Mouse (Mus musculus) midbrain, embryonic 10.5 days (tissue): ENCODE results near the gene Tmem238. TPM values are rescaled to one million over a fixed set of nuclear protein-coding genes. Genes with fewer than 3 reads are reported as not detected.

ENCODE experiments used
- DNase-seq: peaks from one replicate; pipeline ENCODE4 v3.0.0-alpha.2; 2017; ENCODE audit warnings: low spot score
- H3K27ac ChIP-seq: fragments of 300-500 bp; sonication (generic); replicated peaks from 2 replicates; pipeline ENCODE4 v1.5.1; 2016; ENCODE audit warnings: mild to moderate bottlenecking
- H3K27me3 ChIP-seq: fragments of 300-500 bp; sonication (generic); 2 replicates; pipeline ENCODE4 v1.6.1; 2016; ENCODE audit warnings: low read depth, mild to moderate bottlenecking; ENCODE audit not compliant: poor library complexity, severe bottlenecking
- H3K36me3 ChIP-seq: fragments of 300-500 bp; sonication (generic); 2 replicates; pipeline ENCODE4 v1.6.1; 2016; ENCODE audit warnings: mild to moderate bottlenecking, moderate library complexity
- H3K4me1 ChIP-seq: fragments of 300-500 bp; sonication (generic); 2 replicates; pipeline ENCODE4 v1.6.1; 2016
- H3K4me3 ChIP-seq: fragments of 300-500 bp; sonication (generic); 2 replicates; pipeline ENCODE4 v1.5.1; 2016; ENCODE audit warnings: mild to moderate bottlenecking, moderate library complexity
- H3K9me3 ChIP-seq: fragments of 300-500 bp; sonication (generic); replicated peaks from 2 replicates; pipeline ENCODE4 v1.6.1; 2016; ENCODE audit warnings: mild to moderate bottlenecking
- WGBS: fragments of 180-500 bp; shearing (Covaris S2); methylation state at CpG from one replicate; pipeline ENCODE4 v1.1.7; 2016; 5-methylcytosine and 5-hydroxymethylcytosine counted together
- polyA plus RNA-seq: library from polyadenylated mRNA; unstranded; fragments of >200 nt; fragmentation: Nextera tagmentation; extraction: Ambion mirVana; gene quantifications from 2 replicates; pipeline ENCODE4 v1.2.1, GENCODE M21; 2016

Tmem238 gene
- polyA plus RNA-seq, 1 experiment from 2014 or later: 3.4 TPM

- Histone ChIP-seq H3K27ac (no peak within 1 kb of the TSS; the same call in 1 of the 2 replicates), H3K4me3 (no peak within 1 kb of the TSS), H3K36me3 (no peaks in the 10 kb centered on the region), H3K27me3 (peaks cover 53% of the 10 kb centered on the region), H3K4me1 (peaks cover 28% of the 10 kb centered on the region), H3K9me3 (no peaks in the 10 kb centered on the region)
- DNase-seq: no peak
- WGBS: 81% methylated on average over 2 of the region's 2 CpGs
These were observed 6.7 kb downstream of the Tmem238 start, which contains the start of the genes Il11 and Tmem190 for GRCm38 (mm10) chr7:4782759-4783158. Gene Il11 (minus strand): TSS chr7:4782859. Gene Tmem190 (plus strand): TSS chr7:4782937.

- no peak overlapping the region for H3K4me3 ChIP-seq
- WGBS: 65% methylated on average over 3 of the region's 3 CpGs
- no peak for DNase-seq
- no peak overlapping the region for H3K27ac ChIP-seq
- H3K9me3 ChIP-seq: no peaks in the 10 kb centered on the region
- no peaks in the 10 kb centered on the region for H3K36me3 ChIP-seq
- H3K4me1 ChIP-seq: peaks cover 35% of the 10 kb centered on the region
- peaks cover 53% of the 10 kb centered on the region for H3K27me3 ChIP-seq
These were observed 7.3 kb downstream of the Tmem238 start for GRCm38 (mm10) chr7:4782130-4782529.

- H3K27ac ChIP-seq: 0 out of 2 replicates have a peak overlapping the region, but pooled peaks have one; percentile 13
- 0 out of 2 replicates have a peak, but pooled peaks cover 2% of the 10 kb centered on the region for H3K9me3 ChIP-seq
- WGBS: 36% methylated on average over 5 of the region's 5 CpGs
- peaks cover 67% of the 10 kb centered on the region for H3K27me3 ChIP-seq
- H3K4me1 ChIP-seq: peaks cover 40% of the 10 kb centered on the region
- DNase-seq: no peak
- H3K4me3 ChIP-seq: no peak overlapping the region
- no peaks in the 10 kb centered on the region for H3K36me3 ChIP-seq
These were observed 9.5 kb downstream of the Tmem238 start for GRCm38 (mm10) chr7:4779921-4780320.

GRCm38 (mm10) chr7:4777851-4778637, 11.4 kb downstream of the Tmem238 start:
- Histone ChIP-seq H3K9me3 (0 out of 2 replicates have a peak, but pooled peaks cover 2% of the 10 kb centered on the region), H3K27me3 (peaks cover 78% of the 10 kb centered on the region), H3K4me3 (peak overlapping the region; percentile 47), H3K27ac (peak overlapping the region; percentile 7; the same call in 1 of the 2 replicates), H3K4me1 (peaks cover 40% of the 10 kb centered on the region), H3K36me3 (no peaks in the 10 kb centered on the region)
- DNase-seq: no peak
- 4% methylated on average over 19 of the region's 20 CpGs for WGBS

- Histone ChIP-seq H3K27me3 (peaks cover 72% of the 10 kb centered on the region), H3K4me3 (peak overlapping the region; percentile 47), H3K4me1 (peaks cover 37% of the 10 kb centered on the region), H3K9me3 (0 out of 2 replicates have a peak, but pooled peaks cover 2% of the 10 kb centered on the region), H3K36me3 (no peaks in the 10 kb centered on the region), H3K27ac (peak overlapping the region; percentile 38; the same call in 1 of the 2 replicates)
- DNase-seq: peak; percentile 87
- under 1% methylated on average over 56 of the region's 56 CpGs for WGBS
These were observed 12.3 kb downstream of the Tmem238 start for GRCm38 (mm10) chr7:4776861-4777830.

- H3K27me3 ChIP-seq: peaks cover 68% of the 10 kb centered on the region
These were observed 13.3 kb downstream of the Tmem238 start for GRCm38 (mm10) chr7:4776131-4776530.

GRCm38 (mm10) chr7:4771202-4771601, 18.3 kb downstream of the Tmem238 start, which contains the start of gene Fam71e2:
Gene Fam71e2 (minus strand): TSS chr7:4771302.
- Histone ChIP-seq H3K27ac (no peak within 1 kb of the TSS), H3K9me3 (no peaks in the 10 kb centered on the region), H3K36me3 (no peaks in the 10 kb centered on the region), H3K4me1 (peaks cover 5% of the 10 kb centered on the region), H3K27me3 (peaks cover 23% of the 10 kb centered on the region), H3K4me3 (no peak within 1 kb of the TSS)
- no peak for DNase-seq
- 87% methylated on average over 4 of the region's 5 CpGs for WGBS

More at GRCm38 (mm10) chr7:4776131-4776530, 13.3 kb downstream of the Tmem238 start:
- WGBS: 59% methylated on average over 10 of the region's 10 CpGs
- no peaks in the 10 kb centered on the region for H3K36me3 ChIP-seq
- no peak overlapping the region for H3K27ac ChIP-seq
- H3K4me1 ChIP-seq: peaks cover 30% of the 10 kb centered on the region
- 0 out of 2 replicates have a peak, but pooled peaks cover 2% of the 10 kb centered on the region for H3K9me3 ChIP-seq
- H3K4me3 ChIP-seq: no peak overlapping the region
- no peak for DNase-seq

GRCm38 (mm10) chr7:4764946-4765710, 24.3 kb downstream of the Tmem238 start:
- H3K27me3 ChIP-seq: no peaks in the 10 kb centered on the region
- WGBS: 16% methylated on average over 4 of the region's 4 CpGs
- no peak overlapping the region for H3K27ac ChIP-seq
- H3K36me3 ChIP-seq: no peaks in the 10 kb centered on the region
- H3K4me3 ChIP-seq: no peak overlapping the region
- no peaks in the 10 kb centered on the region for H3K9me3 ChIP-seq
- no peak for DNase-seq
- H3K4me1 ChIP-seq: peaks cover 23% of the 10 kb centered on the region

GRCm38 (mm10) chr7:4759670-4760069, 29.8 kb downstream of the Tmem238 start:
- H3K4me3 ChIP-seq: no peak overlapping the region
- 0 out of 2 replicates have a peak, but pooled peaks cover 2% of the 10 kb centered on the region for H3K27me3 ChIP-seq
- no peaks in the 10 kb centered on the region for H3K36me3 ChIP-seq
- no peak for DNase-seq
- peaks cover 6% of the 10 kb centered on the region for H3K9me3 ChIP-seq
- H3K4me1 ChIP-seq: peaks cover 4% of the 10 kb centered on the region
- no peak overlapping the region for H3K27ac ChIP-seq
- WGBS: 39% methylated on average over 1 of the region's 1 CpGs

- Histone ChIP-seq H3K27ac (peak within 1 kb of the TSS; percentile 82), H3K36me3 (no peaks in the 10 kb centered on the region), H3K27me3 (peaks cover 13% of the 10 kb centered on the region; the same call in 1 of the 2 replicates), H3K4me1 (peaks cover 24% of the 10 kb centered on the region), H3K4me3 (peak within 1 kb of the TSS; percentile 55), H3K9me3 (peaks cover 6% of the 10 kb centered on the region)
- WGBS: 4% methylated on average over 24 of the region's 24 CpGs
- peak; percentile 91 for DNase-seq
These were observed 36.5 kb downstream of the Tmem238 start, which contains the start of gene Cox6b2 for GRCm38 (mm10) chr7:4752821-4753570. Gene Cox6b2 (minus strand): TSS chr7:4753094.
